Mouse (Mus musculus): ENCODE measurements around the gene Catsperz.

- no peak for TF ChIP-seq TAL1 (IDR thresholded peaks at IDR 0.05; ENCODE audit: low read length)
- TF ChIP-seq GATA1 (IDR thresholded peaks at IDR 0.05; ENCODE audit: low read length), result no peak
These were observed 7.9 kb upstream of the Catsperz start for GRCm38 (mm10) chr19:6933102-6933435.

Measured in erythroblast, embryonic 14.5 days (primary cell).